Mouse (Mus musculus) lung, embryonic 16.5 days (tissue): Measurements from ENCODE around the gene Oit1. TPM values are rescaled to one million over a fixed set of nuclear protein-coding genes. Genes with fewer than 3 reads are reported as not detected.

Source experiments
- ATAC-seq: fragments of 200-750 bp; cut with Nextera tagmentation; 2 replicates; pipeline ENCODE4 v1.8.0; 2017; ENCODE audit warnings: low read depth, mild to moderate bottlenecking, moderate library complexity
- H3K27ac ChIP-seq: fragments of 300-500 bp; sonication (generic); 2 replicates; pipeline ENCODE4 v1.5.1; 2014; ENCODE audit warnings: mild to moderate bottlenecking, control low read depth, low read length
- H3K27me3 ChIP-seq: fragments of 300-500 bp; sonication (generic); 2 replicates; pipeline ENCODE4 v1.6.1; 2014; ENCODE audit warnings: low read depth, low read length, mixed read lengths; ENCODE audit not compliant: control insufficient read depth, insufficient read depth
- H3K36me3 ChIP-seq: fragments of 300-500 bp; sonication (generic); 2 replicates; pipeline ENCODE4 v1.6.1; 2014; ENCODE audit warnings: low read length; ENCODE audit not compliant: control insufficient read depth, insufficient read depth
- H3K4me1 ChIP-seq: fragments of 300-500 bp; sonication (generic); replicated peaks from 2 replicates; pipeline ENCODE4 v1.6.1; 2014; ENCODE audit warnings: low read length, mixed read lengths; ENCODE audit not compliant: control insufficient read depth, insufficient read depth
- H3K4me2 ChIP-seq: fragments of 300-500 bp; sonication (generic); 2 replicates; pipeline ENCODE4 v1.6.1; 2014; ENCODE audit warnings: low read depth, low read length, control low read depth
- H3K4me3 ChIP-seq: fragments of 300-500 bp; sonication (generic); 2 replicates; pipeline ENCODE4 v1.5.1; 2014; ENCODE audit warnings: mild to moderate bottlenecking, low read length, control low read depth
- H3K9ac ChIP-seq: fragments of 300-500 bp; sonication (generic); 2 replicates; pipeline ENCODE4 v1.6.1; 2014; ENCODE audit warnings: low read length, control low read depth
- H3K9me3 ChIP-seq: fragments of 300-500 bp; sonication (generic); 2 replicates; pipeline ENCODE4 v1.6.1; 2016; ENCODE audit warnings: low read length; ENCODE audit not compliant: control insufficient read depth
- WGBS: fragments of 180-500 bp; shearing (Covaris S2); extraction: QIAGEN DNeasy Blood & Tissue Kit; methylation state at CpG from one replicate; pipeline ENCODE4 v1.1.7; 2014; 5-methylcytosine and 5-hydroxymethylcytosine counted together
- polyA plus RNA-seq: library from polyadenylated mRNA; unstranded; fragments of >200 nt; fragmentation: Nextera tagmentation; extraction: Ambion mirVana; gene quantifications from 2 replicates; pipeline ENCODE4 v1.2.1, GENCODE M21; 2015

Oit1 gene
- polyA plus RNA-seq, 1 experiment from 2014 or later: 2.8 TPM

DNA sequence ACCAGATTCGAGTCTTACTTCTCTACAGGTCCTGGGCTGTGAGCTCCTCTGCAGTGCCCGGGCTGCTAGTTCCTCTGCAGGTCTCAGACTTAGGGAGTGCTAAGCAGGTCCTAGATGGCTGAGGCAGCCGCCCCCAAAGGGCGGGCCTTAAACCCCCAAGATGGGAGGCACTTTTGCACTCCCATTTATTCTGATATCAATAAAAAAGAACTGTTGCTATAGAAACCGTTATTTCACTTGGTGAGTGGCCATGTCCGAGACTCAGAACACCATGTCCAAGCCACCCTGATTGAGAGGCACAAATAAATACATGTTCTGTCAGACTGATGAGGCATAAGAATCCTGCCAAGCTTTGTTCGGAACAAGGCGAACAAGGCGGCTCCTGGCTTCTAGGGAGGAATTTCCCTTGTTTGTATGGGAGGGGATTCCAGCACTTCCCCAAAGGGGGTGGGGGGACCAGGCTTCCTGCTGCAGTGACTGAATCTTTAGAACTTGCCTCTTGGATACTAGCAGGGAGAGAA, 68.9 kb downstream of the Oit1 start:
- no peaks in the 10 kb centered on the region for H3K9me3 ChIP-seq
- H3K9ac ChIP-seq: no peak overlapping the region
- no peaks in the 10 kb centered on the region for H3K36me3 ChIP-seq
- 3% methylated on average over 9 of the region's 9 CpGs for WGBS
- H3K4me3 ChIP-seq: no peak overlapping the region
- H3K27me3 ChIP-seq: no peaks in the 10 kb centered on the region
- H3K4me1 ChIP-seq: peaks cover 15% of the 10 kb centered on the region
- H3K27ac ChIP-seq: no peak overlapping the region
- peak; percentile 81 for ATAC-seq
- H3K4me2 ChIP-seq: 0 out of 2 replicates have a peak overlapping the region, but pooled peaks have one; percentile 15

- Histone ChIP-seq H3K9ac (no peak overlapping the region), H3K36me3 (no peaks in the 10 kb centered on the region), H3K4me1 (peaks cover 15% of the 10 kb centered on the region), H3K27ac (no peak overlapping the region), H3K9me3 (no peaks in the 10 kb centered on the region), H3K4me2 (no peak overlapping the region), H3K4me3 (no peak overlapping the region), H3K27me3 (no peaks in the 10 kb centered on the region)
- ATAC-seq: no peak
- 50% methylated on average over 3 of the region's 3 CpGs for WGBS
These were observed 69.9 kb downstream of the Oit1 start for GRCm38 (mm10) chr14:8308650-8309049.

DNA sequence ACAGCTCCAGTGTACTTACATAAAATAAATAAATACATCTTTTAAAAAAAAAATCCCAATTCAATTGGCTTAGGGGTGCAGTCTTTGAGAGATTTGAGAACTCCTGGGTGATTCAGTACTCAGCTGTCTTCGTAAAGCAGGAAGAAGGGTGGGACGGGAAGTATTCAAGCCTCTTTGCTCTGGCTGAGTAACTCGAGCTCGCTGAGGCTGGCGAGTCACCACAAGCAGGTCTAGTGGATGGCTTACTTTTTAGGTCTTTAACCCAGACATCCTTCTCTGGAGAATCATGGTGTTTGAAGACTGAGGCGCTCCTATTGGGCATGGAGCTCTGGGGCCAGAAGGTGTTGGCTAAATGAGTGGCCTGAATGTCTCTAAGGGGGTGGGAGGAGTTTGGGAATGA, 71.7 kb downstream of the Oit1 start:
- no peak overlapping the region for H3K4me2 ChIP-seq
- no peaks in the 10 kb centered on the region for H3K27me3 ChIP-seq
- peaks cover 22% of the 10 kb centered on the region for H3K4me1 ChIP-seq
- no peaks in the 10 kb centered on the region for H3K9me3 ChIP-seq
- no peak overlapping the region for H3K4me3 ChIP-seq
- ATAC-seq: no peak
- no peak overlapping the region for H3K9ac ChIP-seq
- H3K27ac ChIP-seq: no peak overlapping the region
- 62% methylated on average over 6 of the region's 6 CpGs for WGBS
- no peaks in the 10 kb centered on the region for H3K36me3 ChIP-seq

GRCm38 (mm10) chr14:8305014-8305413, 73.5 kb downstream of the Oit1 start:
- H3K27me3 ChIP-seq: no peaks in the 10 kb centered on the region
- H3K4me3 ChIP-seq: no peak overlapping the region
- H3K36me3 ChIP-seq: no peaks in the 10 kb centered on the region
- 49% methylated on average over 3 of the region's 3 CpGs for WGBS
- no peaks in the 10 kb centered on the region for H3K9me3 ChIP-seq
- ATAC-seq: peak; percentile 75
- no peak overlapping the region for H3K4me2 ChIP-seq
- H3K9ac ChIP-seq: no peak overlapping the region
- peak overlapping the region; percentile 26; the same call in 1 of the 2 replicates for H3K27ac ChIP-seq
- peaks cover 21% of the 10 kb centered on the region for H3K4me1 ChIP-seq

DNA sequence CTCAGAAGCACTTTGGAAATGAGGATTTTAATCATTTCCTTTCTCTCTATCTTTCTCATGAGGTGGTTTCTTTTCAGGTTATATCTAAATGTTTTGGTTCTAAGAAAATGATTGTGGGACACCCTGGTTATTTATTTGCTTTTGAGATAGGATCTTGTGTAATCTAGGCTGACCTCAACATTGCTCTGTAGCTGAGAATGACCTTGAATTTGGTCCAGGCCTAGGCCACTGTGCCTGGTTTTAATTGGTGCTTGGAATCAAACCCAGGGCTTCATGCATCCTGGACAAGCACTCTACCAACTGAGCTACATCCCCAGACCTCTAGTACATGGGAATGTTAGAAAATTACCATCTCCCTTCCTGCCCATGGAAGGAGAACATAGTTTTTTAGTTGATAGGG, 74.5 kb downstream of the Oit1 start:
- H3K4me1 ChIP-seq: peaks cover 12% of the 10 kb centered on the region
- no peak overlapping the region for H3K4me2 ChIP-seq
- no peaks in the 10 kb centered on the region for H3K36me3 ChIP-seq
- H3K4me3 ChIP-seq: no peak overlapping the region
- no peaks in the 10 kb centered on the region for H3K27me3 ChIP-seq
- no peaks in the 10 kb centered on the region for H3K9me3 ChIP-seq
- no peak overlapping the region for H3K27ac ChIP-seq
- H3K9ac ChIP-seq: no peak overlapping the region
- no peak for ATAC-seq

- H3K27ac ChIP-seq: no peak overlapping the region
- no peak overlapping the region for H3K4me3 ChIP-seq
- H3K4me1 ChIP-seq: peaks cover 10% of the 10 kb centered on the region
- no peak overlapping the region for H3K9ac ChIP-seq
- no peaks in the 10 kb centered on the region for H3K36me3 ChIP-seq
- 15% methylated on average over 10 of the region's 10 CpGs for WGBS
- 0 out of 2 replicates have a peak, but pooled peaks have one; percentile 15 for ATAC-seq
- no peak overlapping the region for H3K4me2 ChIP-seq
- no peaks in the 10 kb centered on the region for H3K9me3 ChIP-seq
- no peaks in the 10 kb centered on the region for H3K27me3 ChIP-seq
These were observed 75.9 kb downstream of the Oit1 start for GRCm38 (mm10) chr14:8302687-8303086.

DNA sequence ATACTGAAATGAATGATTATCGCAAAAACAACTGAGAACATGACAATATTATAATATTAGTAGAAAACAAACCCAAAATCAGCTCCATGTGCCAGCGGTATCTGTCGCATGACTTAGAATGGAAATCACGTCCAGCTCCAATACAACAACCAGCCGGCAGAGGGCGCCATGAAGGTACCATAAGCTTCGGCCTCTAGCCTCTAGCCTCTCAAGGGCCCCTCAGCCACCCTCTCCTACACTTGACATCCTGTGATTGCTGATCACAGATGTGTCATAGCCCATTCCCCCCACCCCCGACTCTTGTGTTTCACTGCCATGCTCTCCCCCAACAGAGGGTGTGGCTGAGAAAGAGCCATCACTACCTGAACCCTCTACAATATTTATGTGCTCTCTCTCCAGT, 78.3 kb downstream of the Oit1 start:
- H3K4me2 ChIP-seq: no peak overlapping the region
- WGBS: 26% methylated on average over 8 of the region's 8 CpGs
- H3K9me3 ChIP-seq: no peaks in the 10 kb centered on the region
- no peak overlapping the region for H3K9ac ChIP-seq
- no peak overlapping the region for H3K27ac ChIP-seq
- H3K4me1 ChIP-seq: peaks cover 10% of the 10 kb centered on the region
- H3K4me3 ChIP-seq: no peak overlapping the region
- no peaks in the 10 kb centered on the region for H3K27me3 ChIP-seq
- no peaks in the 10 kb centered on the region for H3K36me3 ChIP-seq
- peak; percentile 19; the same call in 1 of the 2 replicates for ATAC-seq

Other genes with a start within 250 kb of the Oit1 start
- gene Pdhb, start 205.7 kb downstream of the Oit1 start, polyA plus RNA-seq: 178 and 188 TPM in 2 replicates
- gene Kctd6, start 164.6 kb downstream of the Oit1 start, polyA plus RNA-seq: 3.0 and 3.2 TPM in 2 replicates
- 1.3 and 4.4 TPM in 2 replicates for gene Acox2, start 119.4 kb downstream of the Oit1 start, polyA plus RNA-seq
- 0.40 and 0.58 TPM in 2 replicates for gene Fam107a, start 60.7 kb downstream of the Oit1 start, polyA plus RNA-seq